Mouse (Mus musculus): ENCODE measurements around the gene Pagr1b. TPM values are rescaled to one million over a fixed set of nuclear protein-coding genes. Genes with fewer than 3 reads are reported as not detected.

Pagr1b gene
- polyA plus RNA-seq, 1 experiment, result 2.8 TPM

GRCm38 (mm10) chr7:126963548-126964286 is 52.6 kb downstream of the Pagr1b start:
- DNase-seq, result peak; percentile 52
- 33% methylated on average over 19 of the region's 19 CpGs for WGBS
- TF ChIP-seq POLR2A (IDR thresholded peaks at IDR 0.05; ENCODE audit: borderline replicate concordance, extremely low read depth, low read depth, low read length), result no peak
- TF ChIP-seq CTCF (IDR thresholded peaks at IDR 0.05; ENCODE audit: insufficient read depth, low read length), result peak; percentile 61

GRCm38 (mm10) chr7:126961965-126962364 is 54.3 kb downstream of the Pagr1b start:
- WGBS, result 89% methylated on average over 4 of the region's 4 CpGs
- no peak overlapping the region for H3K4me3 ChIP-seq (replicated peaks; ENCODE audit: extremely low read depth, low read depth, low read length)
- no peak for DNase-seq
- H3K4me1 ChIP-seq (ENCODE audit: control insufficient read depth, insufficient read depth, low read length), result 0 out of 2 replicates have a peak, but pooled peaks cover 2% of the 10 kb centered on the region
- no peak for TF ChIP-seq CTCF (IDR thresholded peaks at IDR 0.05; ENCODE audit: insufficient read depth, low read length)
- TF ChIP-seq POLR2A (IDR thresholded peaks at IDR 0.05; ENCODE audit: borderline replicate concordance, extremely low read depth, low read depth, low read length), result no peak

More at GRCm38 (mm10) chr7:126963548-126964286, 52.6 kb downstream of the Pagr1b start:
- no peak overlapping the region for H3K4me3 ChIP-seq (replicated peaks; ENCODE audit: extremely low read depth, low read depth, low read length)
- H3K4me1 ChIP-seq (ENCODE audit: control insufficient read depth, insufficient read depth, low read length), result 0 out of 2 replicates have a peak, but pooled peaks cover 2% of the 10 kb centered on the region

GRCm38 (mm10) chr7:126961095-126961494 is 55.2 kb downstream of the Pagr1b start:
- TF ChIP-seq POLR2A (IDR thresholded peaks at IDR 0.05; ENCODE audit: borderline replicate concordance, extremely low read depth, low read depth, low read length) (no peak), CTCF (IDR thresholded peaks at IDR 0.05; ENCODE audit: insufficient read depth, low read length) (no peak)
- no peak for DNase-seq
- no peak overlapping the region for H3K4me3 ChIP-seq (replicated peaks; ENCODE audit: extremely low read depth, low read depth, low read length)
- 0 out of 2 replicates have a peak, but pooled peaks cover 2% of the 10 kb centered on the region for H3K4me1 ChIP-seq (ENCODE audit: control insufficient read depth, insufficient read depth, low read length)
- WGBS, result 86% methylated on average over 5 of the region's 5 CpGs

GRCm38 (mm10) chr7:126959780-126960179 is 56.5 kb downstream of the Pagr1b start:
- TF ChIP-seq CTCF (IDR thresholded peaks at IDR 0.05; ENCODE audit: insufficient read depth, low read length) (no peak), POLR2A (IDR thresholded peaks at IDR 0.05; ENCODE audit: borderline replicate concordance, extremely low read depth, low read depth, low read length) (no peak)
- DNase-seq, result no peak
- WGBS, result 37% methylated on average over 9 of the region's 9 CpGs
- no peak overlapping the region for H3K4me3 ChIP-seq (replicated peaks; ENCODE audit: extremely low read depth, low read depth, low read length)
- 0 out of 2 replicates have a peak, but pooled peaks cover 2% of the 10 kb centered on the region for H3K4me1 ChIP-seq (ENCODE audit: control insufficient read depth, insufficient read depth, low read length)

- no peak for TF ChIP-seq CTCF (IDR thresholded peaks at IDR 0.05; ENCODE audit: insufficient read depth, low read length)
- no peak for TF ChIP-seq POLR2A (IDR thresholded peaks at IDR 0.05; ENCODE audit: borderline replicate concordance, extremely low read depth, low read depth, low read length)
- 0 out of 2 replicates have a peak, but pooled peaks cover 2% of the 10 kb centered on the region for H3K4me1 ChIP-seq (ENCODE audit: control insufficient read depth, insufficient read depth, low read length)
- 47% methylated on average over 3 of the region's 3 CpGs for WGBS
- H3K4me3 ChIP-seq (replicated peaks; ENCODE audit: extremely low read depth, low read depth, low read length), result no peak overlapping the region
- no peak for DNase-seq
These were observed 61.2 kb downstream of the Pagr1b start for GRCm38 (mm10) chr7:126955125-126955524.

GRCm38 (mm10) chr7:126952646-126953045 is 63.6 kb downstream of the Pagr1b start:
- Histone ChIP-seq H3K4me3 (replicated peaks; ENCODE audit: extremely low read depth, low read depth, low read length) (no peak overlapping the region), H3K4me1 (ENCODE audit: control insufficient read depth, insufficient read depth, low read length) (0 out of 2 replicates have a peak, but pooled peaks cover 3% of the 10 kb centered on the region)
- WGBS, result 2% methylated on average over 8 of the region's 8 CpGs
- DNase-seq, result no peak
- TF ChIP-seq CTCF (IDR thresholded peaks at IDR 0.05; ENCODE audit: insufficient read depth, low read length), result no peak
- TF ChIP-seq POLR2A (IDR thresholded peaks at IDR 0.05; ENCODE audit: borderline replicate concordance, extremely low read depth, low read depth, low read length), result no peak

GRCm38 (mm10) chr7:126951741-126952140 is 64.5 kb downstream of the Pagr1b start:
- no peak overlapping the region for H3K4me3 ChIP-seq (replicated peaks; ENCODE audit: extremely low read depth, low read depth, low read length)
- H3K4me1 ChIP-seq (ENCODE audit: control insufficient read depth, insufficient read depth, low read length), result 0 out of 2 replicates have a peak, but pooled peaks cover 3% of the 10 kb centered on the region
- no peak for TF ChIP-seq CTCF (IDR thresholded peaks at IDR 0.05; ENCODE audit: insufficient read depth, low read length)
- no peak for TF ChIP-seq POLR2A (IDR thresholded peaks at IDR 0.05; ENCODE audit: borderline replicate concordance, extremely low read depth, low read depth, low read length)
- 22% methylated on average over 4 of the region's 4 CpGs for WGBS
- no peak for DNase-seq

Other genes starting within 250 kb of the Pagr1b start
- 390 and 597 TPM in 2 replicates for gene Ypel3, start 239.5 kb downstream of the Pagr1b start, polyA plus RNA-seq (2012; rRNA removed)
- gene Tbx6, start 235.0 kb downstream of the Pagr1b start, polyA plus RNA-seq (2012; rRNA removed), result 8.7 and 9.5 TPM in 2 replicates
- gene Ppp4c, start 224.0 kb downstream of the Pagr1b start, polyA plus RNA-seq (2012; rRNA removed), result 135 and 156 TPM in 2 replicates
- gene Fam57b, start 218.8 kb downstream of the Pagr1b start, polyA plus RNA-seq (2012; rRNA removed), result 11.9 and 13.3 TPM in 2 replicates
- gene 4930451I11Rik, start 184.8 kb downstream of the Pagr1b start, polyA plus RNA-seq (2012; rRNA removed), result not detected in 2 replicates
- 0.22 and 0.74 TPM in 2 replicates for gene Doc2a, start 169.1 kb downstream of the Pagr1b start, polyA plus RNA-seq (2012; rRNA removed)
- gene Hirip3, start 154.5 kb downstream of the Pagr1b start, polyA plus RNA-seq (2012; rRNA removed), result 6.2 and 7.5 TPM in 2 replicates
- gene Ino80e, start 154.1 kb downstream of the Pagr1b start, polyA plus RNA-seq (2012; rRNA removed), result 66.0 and 68.9 TPM in 2 replicates
- gene Taok2, start 131.8 kb downstream of the Pagr1b start, polyA plus RNA-seq (2012; rRNA removed), result 174 and 210 TPM in 2 replicates
- 83.6 and 92.9 TPM in 2 replicates for gene Tmem219, start 93.6 kb downstream of the Pagr1b start, polyA plus RNA-seq (2012; rRNA removed)
- gene Kctd13, start 87.6 kb downstream of the Pagr1b start, polyA plus RNA-seq (2012; rRNA removed), result 22.4 and 24.5 TPM in 2 replicates
- not detected in 2 replicates for gene Asphd1, start 66.9 kb downstream of the Pagr1b start, polyA plus RNA-seq (2012; rRNA removed)
- gene Sez6l2, start 65.9 kb downstream of the Pagr1b start, polyA plus RNA-seq (2012; rRNA removed), result 1.0 TPM in 2 replicates
- gene Cdipt, start 40.6 kb downstream of the Pagr1b start, polyA plus RNA-seq (2012; rRNA removed), result 321 and 332 TPM in 2 replicates
- 2.0 and 3.3 TPM in 2 replicates for gene Cdiptos, start 40.4 kb downstream of the Pagr1b start, polyA plus RNA-seq (2012; rRNA removed)
- gene Mvp, start 1.9 kb downstream of the Pagr1b start, polyA plus RNA-seq (2012; rRNA removed), result 82.2 and 125 TPM in 2 replicates
- 5.7 and 7.5 TPM in 2 replicates for gene Pagr1a, start 868 bp upstream of the Pagr1b start, polyA plus RNA-seq (2012; rRNA removed)
- gene Gm42742, start 4.6 kb upstream of the Pagr1b start, polyA plus RNA-seq (2012; rRNA removed), result 26.5 and 38.8 TPM in 2 replicates
- 8.1 and 9.8 TPM in 2 replicates for gene Prrt2, start 4.7 kb upstream of the Pagr1b start, polyA plus RNA-seq (2012; rRNA removed)
- gene Maz, start 10.6 kb upstream of the Pagr1b start, polyA plus RNA-seq (2012; rRNA removed), result 131 and 194 TPM in 2 replicates
- gene Kif22, start 26.0 kb upstream of the Pagr1b start, polyA plus RNA-seq (2012; rRNA removed), result 0.78 and 1.3 TPM in 2 replicates
- 0.37 and 19.0 TPM in 2 replicates for gene Zg16, start 70.8 kb upstream of the Pagr1b start, polyA plus RNA-seq (2012; rRNA removed)
- 45.0 and 49.9 TPM in 2 replicates for gene AI467606, start 74.9 kb upstream of the Pagr1b start, polyA plus RNA-seq (2012; rRNA removed)
- gene Qprt, start 105.7 kb upstream of the Pagr1b start, polyA plus RNA-seq (2012; rRNA removed), result 0.57 and 0.93 TPM in 2 replicates
- gene Spn, start 121.3 kb upstream of the Pagr1b start, polyA plus RNA-seq (2012; rRNA removed), result 11.8 and 13.2 TPM in 2 replicates
- gene Cd2bp2, start 179.6 kb upstream of the Pagr1b start, polyA plus RNA-seq (2012; rRNA removed), result 20.7 and 31.0 TPM in 2 replicates
- 30.3 and 32.9 TPM in 2 replicates for gene Tbc1d10b, start 192.0 kb upstream of the Pagr1b start, polyA plus RNA-seq (2012; rRNA removed)
- gene Mylpf, start 192.4 kb upstream of the Pagr1b start, polyA plus RNA-seq (2012; rRNA removed), result 1.3 and 135 TPM in 2 replicates
- 8.9 and 11.6 TPM in 2 replicates for gene Zfp553, start 216.6 kb upstream of the Pagr1b start, polyA plus RNA-seq (2012; rRNA removed)
- 26.5 and 28.5 TPM in 2 replicates for gene Sept1, start 216.6 kb upstream of the Pagr1b start, polyA plus RNA-seq (2012; rRNA removed)
- 57.4 and 82.8 TPM in 2 replicates for gene Zfp771, start 227.8 kb upstream of the Pagr1b start, polyA plus RNA-seq (2012; rRNA removed)
- gene Dctpp1, start 244.2 kb upstream of the Pagr1b start, polyA plus RNA-seq (2012; rRNA removed), result 17.6 and 17.9 TPM in 2 replicates